Mouse (Mus musculus) liver, postnatal 0 days (tissue): Measurements from ENCODE around the gene Toe1.

ENCODE experiments used
- CTCF ChIP-seq: sonication (generic); IDR thresholded peaks from 2 replicates; pipeline ENCODE4 v1.5.1; 2016; ENCODE audit warnings: antibody characterized with exemption, low read depth
- EP300 ChIP-seq: IDR thresholded peaks from 2 replicates; pipeline ENCODE4 v1.6.1; 2016; ENCODE audit warnings: antibody characterized with exemption, low read depth, mild to moderate bottlenecking

GRCm38 (mm10) chr4:116815276-116815675, 7.8 kb upstream of the Toe1 start:
- no peak for TF ChIP-seq CTCF
- no peak for TF ChIP-seq EP300
